Mouse (Mus musculus) small intestine, adult 10 weeks (tissue): Measurements from ENCODE around the gene Fam129a. TPM values are rescaled to one million over a fixed set of nuclear protein-coding genes. Genes with fewer than 3 reads are reported as not detected.

Experiments used
- polyA plus RNA-seq: library from polyadenylated mRNA; stranded (reverse); fragments of 350-450 nt; fragmentation: Illumina TruSeq; extraction: RNeasy Lipid Tissue Mini Kit (QIAGEN cat#74804); gene quantifications from one replicate; pipeline ENCODE4 v1.2.3, GENCODE M21; 2014; ENCODE audit warnings: low replicate concordance

Fam129a gene
- 5.6 TPM for polyA plus RNA-seq

DNA sequence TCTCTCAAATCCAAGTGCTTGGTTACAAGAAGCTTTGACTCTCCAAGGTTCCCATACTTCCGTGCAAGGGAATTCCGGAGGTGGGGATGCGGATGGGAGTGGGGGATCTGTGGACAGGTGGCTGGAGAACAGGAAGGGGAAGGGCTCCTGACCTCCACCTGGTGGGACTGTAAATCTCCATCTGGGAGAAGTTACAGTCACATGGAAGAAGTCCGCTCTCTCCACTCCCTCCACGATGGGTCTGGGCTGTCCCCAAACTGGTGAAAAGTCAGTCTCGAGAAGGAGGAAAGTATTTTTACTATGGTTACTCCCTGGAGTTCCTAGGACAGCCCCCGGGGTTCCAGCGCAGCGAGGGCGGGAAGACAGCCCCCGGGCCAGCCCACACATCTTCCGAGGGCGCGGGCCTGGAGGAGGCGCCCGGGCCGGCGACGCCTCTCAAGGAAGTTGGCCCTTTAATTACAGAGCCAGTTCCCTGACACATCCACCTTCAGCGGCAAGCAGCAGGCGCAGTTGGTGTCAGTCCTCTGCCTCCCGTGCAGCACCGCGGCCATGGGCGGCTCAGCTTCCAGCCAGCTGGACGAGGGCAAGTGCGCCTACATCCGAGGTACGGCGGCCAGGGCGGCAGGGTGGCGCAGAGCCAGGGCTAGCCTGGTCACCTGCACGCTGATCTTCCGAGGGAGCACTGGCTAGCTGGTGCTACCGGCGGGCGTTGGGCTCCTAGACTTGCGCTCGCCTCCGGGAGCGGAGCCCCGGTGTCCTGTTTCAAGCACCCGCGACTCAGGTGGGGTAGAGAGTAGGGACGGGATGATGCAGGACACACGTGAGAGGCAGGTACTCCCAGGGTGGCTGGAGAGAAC lies at the start of gene Fam129a:
Gene Fam129a, plus strand, starts transcription at position 206 of the 857 bp plus-strand sequence.

DNA sequence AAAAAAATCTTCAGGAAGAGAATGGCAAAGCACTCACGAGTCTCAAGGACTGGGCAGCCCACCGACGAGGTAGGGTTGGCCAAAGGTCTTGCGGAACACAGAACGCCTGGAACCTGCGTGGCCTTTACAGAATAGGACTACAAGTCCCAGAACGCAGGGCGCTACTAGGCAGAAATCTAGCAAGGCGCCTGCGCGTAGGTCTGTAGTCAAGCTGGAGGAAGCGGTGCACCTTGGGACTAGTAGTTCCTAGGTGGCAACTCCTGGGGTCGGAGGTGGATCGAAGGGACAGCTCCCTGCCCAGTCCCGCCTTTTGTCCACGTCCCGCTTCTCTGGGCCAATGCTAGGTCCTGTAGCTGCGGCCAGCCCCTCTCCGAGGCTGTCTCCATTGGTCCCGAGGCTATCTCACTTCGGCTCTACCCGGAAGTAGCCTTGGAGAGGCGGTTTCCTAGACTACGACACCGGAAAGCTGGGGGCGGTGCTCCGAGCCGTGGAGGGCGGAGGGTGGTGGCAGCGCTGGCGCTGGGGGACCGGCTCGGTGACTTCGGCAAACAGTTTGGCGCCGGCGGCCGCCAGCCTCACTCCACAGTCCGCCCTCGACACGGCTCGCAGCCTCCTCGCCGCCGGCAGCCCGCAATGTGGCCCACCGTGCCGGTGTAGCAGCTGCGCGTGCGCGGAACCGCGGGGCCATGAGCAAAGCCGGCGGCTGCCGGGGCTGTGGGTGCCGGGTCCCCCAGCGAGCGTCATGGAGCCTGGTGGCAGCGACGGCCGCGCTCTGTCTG lies 184.1 kb downstream of the Fam129a start, which contains the start of gene Edem3:
Gene Edem3, plus strand, starts transcription at position 491 of the 779 bp plus-strand sequence.

Other genes starting within 250 kb of the Fam129a start
- gene Ivns1abp, start 226.7 kb upstream of the Fam129a start, polyA plus RNA-seq: 808 TPM
- 91.8 TPM for gene Swt1, start 142.7 kb upstream of the Fam129a start, polyA plus RNA-seq
- gene Trmt1l, start 142.6 kb upstream of the Fam129a start, polyA plus RNA-seq: 70.3 TPM
- gene Rnf2, start 70.2 kb upstream of the Fam129a start, polyA plus RNA-seq: 65.1 TPM
- gene Edem3, start 184.2 kb downstream of the Fam129a start, polyA plus RNA-seq: 88.2 TPM